In the genomic region with DNA sequence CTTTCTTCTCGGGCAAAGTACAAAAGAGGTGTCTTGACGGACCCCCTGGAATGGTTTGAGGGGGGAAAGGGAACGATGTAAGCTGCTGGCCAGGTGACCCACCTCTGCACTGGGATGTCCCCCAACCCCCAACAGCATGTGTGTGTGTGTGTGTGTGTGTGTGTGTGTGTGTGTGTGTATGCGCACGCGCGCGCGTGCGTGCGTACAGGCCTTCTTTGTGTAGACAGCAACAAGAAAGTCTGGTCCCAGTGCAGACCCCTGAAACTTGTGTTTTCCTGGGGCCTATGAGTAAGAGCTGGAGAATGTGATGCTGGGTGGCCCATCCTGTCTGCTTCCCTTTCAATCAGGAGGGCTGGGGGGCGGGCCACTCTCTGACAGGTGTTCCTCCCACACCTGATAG, we compare ENCODE assay signal across 18 mouse cellular contexts.
DNase-seq lines count a peak whose midpoint lies in the region; ATAC-seq and TF ChIP-seq lines count a peak whose summit lies in the region.
"Had no signal": no experiment of that assay in that cellular context is flagged by ENCODE, and none has a peak within 500 bp of the region (broad histone marks: within the 10 kb centered on the region; RNA-seq: fewer than 3 reads in every experiment).

No protein-coding gene starts in this region.

- peaks cover 61% of the 10 kb centered on the region for H3K4me1 ChIP-seq in forebrain, embryonic 13.5 days
- peaks cover 33% of the 10 kb centered on the region for H3K4me1 ChIP-seq in hindbrain, embryonic 15.5 days (replicated peaks)
- peaks cover 44% of the 10 kb centered on the region for H3K4me1 ChIP-seq in neural tube, embryonic 13.5 days (replicated peaks)
- H3K4me1 ChIP-seq: limb, embryonic 15.5 days had no signal

- ATAC-seq in forebrain, embryonic 13.5 days, result no peak
- no peak for ATAC-seq in hindbrain, embryonic 15.5 days (ENCODE audit: low FRiP score, low read depth)
- ATAC-seq in neural tube, embryonic 13.5 days (ENCODE audit: low read depth), result no peak
- ATAC-seq in megakaryocyte, adult 5-6 weeks (ENCODE audit: poor library complexity, severe bottlenecking), result no peak
- ATAC-seq: activated CD4-positive, CD25-positive, alpha-beta regulatory T cell, adult 4 months had no signal

- DNase-seq in layer of hippocampus, adult 2 months (ENCODE audit: low spot score in 2 of 2), result no peak
- no peak for DNase-seq in layer of hippocampus, postnatal 14 days (ENCODE audit: low spot score in 2 of 2)
- no peak for DNase-seq in urinary bladder, postnatal 36 days (ENCODE audit: low spot score in 2 of 2)
- DNase-seq in thymus, adult 18-20 months, result no peak
- DNase-seq: adrenal gland, postnatal 25 days; cerebellum, adult 9-11 months; gastrocnemius, adult 2 months; heart, adult 11 months; kidney, adult 8-10 months; kidney, postnatal 36 days; lung, postnatal 10 days had no signal

- H3K27me3 ChIP-seq in forebrain, embryonic 13.5 days, result 0 out of 2 replicates have a peak, but pooled peaks cover 3% of the 10 kb centered on the region
- H3K27me3 ChIP-seq in hindbrain, embryonic 15.5 days, result no peaks in the 10 kb centered on the region
- H3K27me3 ChIP-seq in neural tube, embryonic 13.5 days, result no peaks in the 10 kb centered on the region

- H3K36me3 ChIP-seq in forebrain, embryonic 13.5 days (ENCODE audit: poor library complexity, severe bottlenecking), result no peaks in the 10 kb centered on the region
- no peaks in the 10 kb centered on the region for H3K36me3 ChIP-seq in hindbrain, embryonic 15.5 days
- H3K36me3 ChIP-seq in neural tube, embryonic 13.5 days, result no peaks in the 10 kb centered on the region
- H3K36me3 ChIP-seq: embryonic facial prominence, embryonic 15.5 days; limb, embryonic 15.5 days had no signal

- no peak for TF ChIP-seq CTCF in layer of hippocampus, adult 2 months (conservative IDR thresholded peaks at IDR 0.05)

- 0 out of 2 replicates have a peak overlapping the region, but pooled peaks have one; percentile 13 for H3K4me2 ChIP-seq in forebrain, embryonic 13.5 days
- H3K4me2 ChIP-seq in hindbrain, embryonic 15.5 days, result no peak overlapping the region
- H3K4me2 ChIP-seq in neural tube, embryonic 13.5 days, result no peak overlapping the region
- H3K4me2 ChIP-seq: embryonic facial prominence, embryonic 15.5 days; limb, embryonic 15.5 days had no signal

- no peaks in the 10 kb centered on the region for H3K9me3 ChIP-seq in forebrain, embryonic 13.5 days (replicated peaks)
- H3K9me3 ChIP-seq in hindbrain, embryonic 15.5 days, result no peaks in the 10 kb centered on the region
- no peaks in the 10 kb centered on the region for H3K9me3 ChIP-seq in neural tube, embryonic 13.5 days
- H3K9me3 ChIP-seq: embryonic facial prominence, embryonic 15.5 days; limb, embryonic 15.5 days had no signal

- no peak overlapping the region for H3K9ac ChIP-seq in forebrain, embryonic 13.5 days
- no peak overlapping the region for H3K9ac ChIP-seq in hindbrain, embryonic 15.5 days
- H3K9ac ChIP-seq in neural tube, embryonic 13.5 days, result no peak overlapping the region
- H3K9ac ChIP-seq: embryonic facial prominence, embryonic 15.5 days; limb, embryonic 15.5 days had no signal

- H3K27ac ChIP-seq in layer of hippocampus, adult 2 months, result peak overlapping the region; percentile 72
- H3K27ac ChIP-seq in forebrain, embryonic 13.5 days, result peak overlapping the region; percentile 95
- peak overlapping the region; percentile 83 for H3K27ac ChIP-seq in hindbrain, embryonic 15.5 days (replicated peaks)
- peak overlapping the region; percentile 84 for H3K27ac ChIP-seq in neural tube, embryonic 13.5 days (replicated peaks)
- H3K27ac ChIP-seq: embryonic facial prominence, embryonic 15.5 days; gastrocnemius, adult 2 months; limb, embryonic 15.5 days had no signal

- WGBS in forebrain, embryonic 13.5 days, result 28% methylated on average over 12 of the region's 12 CpGs
- WGBS in hindbrain, embryonic 15.5 days, result 63% methylated on average over 10 of the region's 12 CpGs
- WGBS in neural tube, embryonic 13.5 days, result 65% methylated on average over 12 of the region's 12 CpGs

- H3K4me3 ChIP-seq in layer of hippocampus, adult 2 months, result no peak overlapping the region
- H3K4me3 ChIP-seq in forebrain, embryonic 13.5 days, result no peak overlapping the region
- no peak overlapping the region for H3K4me3 ChIP-seq in hindbrain, embryonic 15.5 days
- H3K4me3 ChIP-seq in neural tube, embryonic 13.5 days, result no peak overlapping the region
- H3K4me3 ChIP-seq: embryonic facial prominence, embryonic 15.5 days; gastrocnemius, adult 2 months; limb, embryonic 15.5 days had no signal
